Mouse (Mus musculus): ENCODE results near the gene Filip1l. TPM values are rescaled to one million over a fixed set of nuclear protein-coding genes. Genes with fewer than 3 reads are reported as not detected.

Gene Filip1l
- total RNA-seq, 1 experiment = 7.4 TPM

GRCm38 (mm10) chr16:57399566-57399965, 46.7 kb downstream of the Filip1l start:
- H3K27ac ChIP-seq (ENCODE audit: insufficient read depth, low read depth, low read length, poor library complexity, severe bottlenecking) = no peak overlapping the region

GRCm38 (mm10) chr16:57401702-57402101, 48.8 kb downstream of the Filip1l start:
- H3K4me3 ChIP-seq (ENCODE audit: insufficient read depth in 1 of 2, low read depth in 1 of 2, low read length in 2 of 2, poor library complexity in 1 of 2, severe bottlenecking in 1 of 2) = no peak overlapping the region
- no peaks in the 10 kb centered on the region for H3K9me3 ChIP-seq (ENCODE audit: control insufficient read depth, insufficient read depth, low read depth, low read length)
- H3K4me1 ChIP-seq (ENCODE audit: control insufficient read depth in 2 of 2, insufficient read depth in 2 of 2, low read length in 2 of 2, poor library complexity in 1 of 2) = peaks cover 0 to 2% of the 10 kb centered on the region in 2 experiments; a peak in 1 of 4 replicates
- in situ Hi-C loops (cut with MboI; ENCODE audit: low sequenced_read_pairs in 2 of 2, unreplicated experiment in 2 of 2) = no loop called here
- no peak overlapping the region for H3K27ac ChIP-seq (ENCODE audit: insufficient read depth, low read depth, low read length, poor library complexity, severe bottlenecking)
- H3K36me3 ChIP-seq (ENCODE audit: control insufficient read depth, insufficient read depth, low read length, poor library complexity, severe bottlenecking) = no peaks in the 10 kb centered on the region
- H3K9ac ChIP-seq (ENCODE audit: insufficient read depth, low read depth, low read length, poor library complexity, severe bottlenecking) = no peak overlapping the region
- no peak for DNase-seq (ENCODE audit: low read depth, low spot score)
- TF ChIP-seq ZNF384 (IDR thresholded peaks at IDR 0.05; ENCODE audit: low read depth, low read length) (no peak), ZC3H11A (IDR thresholded peaks at IDR 0.05; ENCODE audit: borderline replicate concordance, low read depth, low read length) (no peak), HCFC1 (IDR thresholded peaks at IDR 0.05; ENCODE audit: borderline replicate concordance, insufficient read depth, low read length) (no peak), MAFK (IDR thresholded peaks at IDR 0.05; ENCODE audit: insufficient read depth, low read depth, low read length) (no peak), CHD2 (IDR thresholded peaks at IDR 0.05; ENCODE audit: low read depth, low read length) (no peak)

More at GRCm38 (mm10) chr16:57399566-57399965, 46.7 kb downstream of the Filip1l start:
- TF ChIP-seq CHD2 (IDR thresholded peaks at IDR 0.05; ENCODE audit: low read depth, low read length) (no peak), HCFC1 (IDR thresholded peaks at IDR 0.05; ENCODE audit: borderline replicate concordance, insufficient read depth, low read length) (no peak), ZNF384 (IDR thresholded peaks at IDR 0.05; ENCODE audit: low read depth, low read length) (no peak), MAFK (IDR thresholded peaks at IDR 0.05; ENCODE audit: insufficient read depth, low read depth, low read length) (no peak), ZC3H11A (IDR thresholded peaks at IDR 0.05; ENCODE audit: borderline replicate concordance, low read depth, low read length) (no peak)
- no peak for DNase-seq (ENCODE audit: low read depth, low spot score)
- H3K4me1 ChIP-seq (ENCODE audit: control insufficient read depth in 2 of 2, insufficient read depth in 2 of 2, low read length in 2 of 2, poor library complexity in 1 of 2) = peaks cover 0 to 2% of the 10 kb centered on the region in 2 experiments; a peak in 1 of 4 replicates
- no peaks in the 10 kb centered on the region for H3K9me3 ChIP-seq (ENCODE audit: control insufficient read depth, insufficient read depth, low read depth, low read length)
- in situ Hi-C loops (cut with MboI; ENCODE audit: low sequenced_read_pairs in 2 of 2, unreplicated experiment in 2 of 2) = no loop called here
- no peak overlapping the region for H3K4me3 ChIP-seq (ENCODE audit: insufficient read depth in 1 of 2, low read depth in 1 of 2, low read length in 2 of 2, poor library complexity in 1 of 2, severe bottlenecking in 1 of 2)
- no peak overlapping the region for H3K9ac ChIP-seq (ENCODE audit: insufficient read depth, low read depth, low read length, poor library complexity, severe bottlenecking)
- no peaks in the 10 kb centered on the region for H3K36me3 ChIP-seq (ENCODE audit: control insufficient read depth, insufficient read depth, low read length, poor library complexity, severe bottlenecking)

DNA sequence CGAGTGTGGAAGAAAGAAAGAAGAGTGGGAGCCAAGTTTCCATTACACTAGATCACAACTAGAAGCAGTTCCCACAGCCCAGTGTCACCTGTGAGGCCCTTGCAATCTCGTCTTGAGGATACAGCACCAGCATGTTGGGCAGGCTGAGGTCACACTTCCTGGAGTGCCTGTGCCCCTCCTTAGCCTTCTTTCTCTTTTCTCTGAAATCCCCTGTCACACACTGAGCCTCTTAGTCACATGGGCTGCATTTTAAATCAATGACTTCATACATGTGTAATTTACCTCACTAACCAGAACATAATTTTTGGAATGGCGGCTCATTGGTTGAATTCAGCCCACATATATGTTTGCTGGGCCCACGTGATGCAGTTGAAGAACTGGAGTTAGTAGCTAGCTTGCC, 50.0 kb downstream of the Filip1l start:
- H3K4me1 ChIP-seq (ENCODE audit: control insufficient read depth in 2 of 2, insufficient read depth in 2 of 2, low read length in 2 of 2, poor library complexity in 1 of 2) = peaks cover 0 to 2% of the 10 kb centered on the region in 2 experiments; a peak in 1 of 4 replicates
- in situ Hi-C loops (cut with MboI; ENCODE audit: low sequenced_read_pairs in 2 of 2, unreplicated experiment in 2 of 2) = no loop called here

GRCm38 (mm10) chr16:57403825-57404224, 50.9 kb downstream of the Filip1l start:
- no peak overlapping the region for H3K4me3 ChIP-seq (ENCODE audit: insufficient read depth in 1 of 2, low read depth in 1 of 2, low read length in 2 of 2, poor library complexity in 1 of 2, severe bottlenecking in 1 of 2)
- no peak overlapping the region for H3K27ac ChIP-seq (ENCODE audit: insufficient read depth, low read depth, low read length, poor library complexity, severe bottlenecking)
- no peak overlapping the region for H3K9ac ChIP-seq (ENCODE audit: insufficient read depth, low read depth, low read length, poor library complexity, severe bottlenecking)
- H3K36me3 ChIP-seq (ENCODE audit: control insufficient read depth, insufficient read depth, low read length, poor library complexity, severe bottlenecking) = no peaks in the 10 kb centered on the region
- in situ Hi-C loops (cut with MboI; ENCODE audit: low sequenced_read_pairs in 2 of 2, unreplicated experiment in 2 of 2) = no loop called here
- TF ChIP-seq ZC3H11A (IDR thresholded peaks at IDR 0.05; ENCODE audit: borderline replicate concordance, low read depth, low read length) = no peak
- TF ChIP-seq HCFC1 (IDR thresholded peaks at IDR 0.05; ENCODE audit: borderline replicate concordance, insufficient read depth, low read length) = no peak
- TF ChIP-seq ZNF384 (IDR thresholded peaks at IDR 0.05; ENCODE audit: low read depth, low read length) = no peak
- no peak for TF ChIP-seq MAFK (IDR thresholded peaks at IDR 0.05; ENCODE audit: insufficient read depth, low read depth, low read length)
- no peak for TF ChIP-seq CHD2 (IDR thresholded peaks at IDR 0.05; ENCODE audit: low read depth, low read length)
- H3K9me3 ChIP-seq (ENCODE audit: control insufficient read depth, insufficient read depth, low read depth, low read length) = no peaks in the 10 kb centered on the region
- DNase-seq (ENCODE audit: low read depth, low spot score) = no peak
- H3K4me1 ChIP-seq (ENCODE audit: control insufficient read depth in 2 of 2, insufficient read depth in 2 of 2, low read length in 2 of 2, poor library complexity in 1 of 2) = peaks cover 0 to 2% of the 10 kb centered on the region in 2 experiments; a peak in 1 of 4 replicates

More for the DNA sequence above, 50.0 kb downstream of the Filip1l start:
- Histone ChIP-seq H3K27ac (ENCODE audit: insufficient read depth, low read depth, low read length, poor library complexity, severe bottlenecking) (no peak overlapping the region), H3K36me3 (ENCODE audit: control insufficient read depth, insufficient read depth, low read length, poor library complexity, severe bottlenecking) (no peaks in the 10 kb centered on the region), H3K9ac (ENCODE audit: insufficient read depth, low read depth, low read length, poor library complexity, severe bottlenecking) (no peak overlapping the region), H3K9me3 (ENCODE audit: control insufficient read depth, insufficient read depth, low read depth, low read length) (no peaks in the 10 kb centered on the region), H3K4me3 (ENCODE audit: insufficient read depth in 1 of 2, low read depth in 1 of 2, low read length in 2 of 2, poor library complexity in 1 of 2, severe bottlenecking in 1 of 2) (no peak overlapping the region)
- DNase-seq (ENCODE audit: low read depth, low spot score) = no peak
- TF ChIP-seq HCFC1 (IDR thresholded peaks at IDR 0.05; ENCODE audit: borderline replicate concordance, insufficient read depth, low read length) (no peak), CHD2 (IDR thresholded peaks at IDR 0.05; ENCODE audit: low read depth, low read length) (no peak), ZNF384 (IDR thresholded peaks at IDR 0.05; ENCODE audit: low read depth, low read length) (no peak), ZC3H11A (IDR thresholded peaks at IDR 0.05; ENCODE audit: borderline replicate concordance, low read depth, low read length) (no peak), MAFK (IDR thresholded peaks at IDR 0.05; ENCODE audit: insufficient read depth, low read depth, low read length) (no peak)
